Mouse (Mus musculus): ENCODE results near the gene Rapgef5. TPM values are rescaled to one million over a fixed set of nuclear protein-coding genes. Genes with fewer than 3 reads are reported as not detected.

The Rapgef5 gene
- 100 to 1,000 TPM; 192 to 197 TPM for total RNA-seq (2021)
- long read RNA-seq, full-length matches to known transcripts: 13 of 29 reads
- long read RNA-seq, partial matches to known transcripts: 2 of 29 reads
- long read RNA-seq, other reads (novel, unspliced or antisense): 14 of 29 reads

- DNase-seq (ENCODE audit: low spot score in 2 of 2): no peak
These were observed at the start of gene Rapgef5 for GRCm38 (mm10) chr12:117516179-117516578. Rapgef5 (plus strand) TSS chr12:117516479.

- peak; percentile 35 to 61 for DNase-seq (ENCODE audit: low spot score in 2 of 2)
These were observed 48.0 kb upstream of the Rapgef5 start for GRCm38 (mm10) chr12:117468329-117468728.

- no peak for DNase-seq (ENCODE audit: low spot score in 2 of 2)
These were observed 37.3 kb upstream of the Rapgef5 start for GRCm38 (mm10) chr12:117479014-117479413.

- DNase-seq (ENCODE audit: low spot score in 2 of 2): no peak
These were observed 36.6 kb upstream of the Rapgef5 start for GRCm38 (mm10) chr12:117479680-117480079.

- no peak for DNase-seq (ENCODE audit: low spot score in 2 of 2)
These were observed 35.3 kb upstream of the Rapgef5 start for GRCm38 (mm10) chr12:117480958-117481357.

GRCm38 (mm10) chr12:117482665-117483064, 33.6 kb upstream of the Rapgef5 start:
- peak in 1 of 2 experiments; percentile 25 for DNase-seq (ENCODE audit: low spot score in 2 of 2)

GRCm38 (mm10) chr12:117486118-117487057, 29.9 kb upstream of the Rapgef5 start:
- DNase-seq (ENCODE audit: low spot score in 2 of 2): no peak

- DNase-seq (ENCODE audit: low spot score in 2 of 2): no peak
These were observed 19.6 kb upstream of the Rapgef5 start for GRCm38 (mm10) chr12:117496501-117497176.

GRCm38 (mm10) chr12:117497361-117497760, 18.9 kb upstream of the Rapgef5 start:
- peak in 1 of 2 experiments; percentile 57 for DNase-seq (ENCODE audit: low spot score in 2 of 2)

GRCm38 (mm10) chr12:117499242-117499641, 17.0 kb upstream of the Rapgef5 start:
- DNase-seq (ENCODE audit: low spot score in 2 of 2): no peak

- DNase-seq (ENCODE audit: low spot score in 2 of 2): peak; percentile 47 to 65
These were observed 15.1 kb upstream of the Rapgef5 start for GRCm38 (mm10) chr12:117501180-117501579.

- no peak for DNase-seq (ENCODE audit: low spot score in 2 of 2)
These were observed 13.4 kb upstream of the Rapgef5 start for GRCm38 (mm10) chr12:117502834-117503233.

GRCm38 (mm10) chr12:117505163-117505562, 11.1 kb upstream of the Rapgef5 start:
- no peak for DNase-seq (ENCODE audit: low spot score in 2 of 2)

GRCm38 (mm10) chr12:117507772-117508171, 8.5 kb upstream of the Rapgef5 start:
- no peak for DNase-seq (ENCODE audit: low spot score in 2 of 2)

- DNase-seq (ENCODE audit: low spot score in 2 of 2): no peak
These were observed 6.4 kb upstream of the Rapgef5 start for GRCm38 (mm10) chr12:117509919-117510318.

- no peak for DNase-seq (ENCODE audit: low spot score in 2 of 2)
These were observed 3.8 kb upstream of the Rapgef5 start for GRCm38 (mm10) chr12:117512468-117512867.

- DNase-seq (ENCODE audit: low spot score in 2 of 2): no peak
These were observed 2.9 kb upstream of the Rapgef5 start for GRCm38 (mm10) chr12:117513150-117513932.

GRCm38 (mm10) chr12:117517275-117517936, 1.1 kb downstream of the Rapgef5 start:
- DNase-seq (ENCODE audit: low spot score in 2 of 2): no peak

- DNase-seq (ENCODE audit: low spot score in 2 of 2): no peak
These were observed 8.2 kb downstream of the Rapgef5 start for GRCm38 (mm10) chr12:117524311-117525013.

GRCm38 (mm10) chr12:117527889-117528288, 11.6 kb downstream of the Rapgef5 start:
- DNase-seq (ENCODE audit: low spot score in 2 of 2): no peak

Data from layer of hippocampus, adult 18-20 months (tissue).